Mouse (Mus musculus): ENCODE measurements around the gene Gm37596. TPM values are rescaled to one million over a fixed set of nuclear protein-coding genes. Genes with fewer than 3 reads are reported as not detected.
"Not testable (repeated sequence)": the region's sequence is repeated elsewhere in the genome, so short reads cannot be mapped to it uniquely, and the experiment has no call there.

The Gm37596 gene
- not detected for total RNA-seq (2021)

GRCm38 (mm10) chr3:93692970-93693369 is at the start of gene Gm37596:
Gene Gm37596, minus strand, starts transcription at chr3:93693070.
- intact Hi-C loops (cut with DNase I), result not testable (repeated sequence)

DNA sequence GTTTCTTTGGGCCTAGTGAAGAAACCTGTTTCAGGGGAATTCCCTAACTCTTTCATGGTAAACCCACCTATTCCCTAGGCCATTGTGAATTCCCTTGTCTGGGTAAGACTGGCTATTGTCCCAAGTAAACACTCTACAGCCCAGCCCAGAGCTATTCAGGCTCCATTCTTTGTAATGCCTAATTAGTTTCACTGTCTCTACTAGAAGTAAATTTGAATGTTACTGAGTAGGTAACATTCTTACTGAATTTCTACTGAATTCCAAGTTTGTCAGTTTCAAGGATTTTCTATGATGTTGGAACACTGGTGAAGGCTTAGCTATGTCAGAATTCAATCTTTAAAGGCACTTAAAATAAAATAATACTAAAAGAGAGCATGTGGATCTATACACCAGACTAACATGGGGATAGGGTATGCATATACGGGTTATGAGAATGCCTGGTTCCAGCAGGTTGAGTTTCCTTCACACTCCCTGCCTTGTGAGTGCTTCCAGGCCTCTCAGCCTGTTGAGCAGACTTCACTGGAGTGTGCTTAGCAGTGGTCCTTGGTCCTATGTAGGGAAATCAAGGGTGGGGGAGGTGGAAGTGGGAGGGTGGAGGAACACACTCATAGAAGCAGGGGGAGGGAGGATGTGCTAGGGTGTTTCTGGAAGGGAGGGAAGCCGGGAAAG is 16.2 kb upstream of the Gm37596 start:
- DNase-seq; intact Hi-C loops (cut with DNase I): not testable (repeated sequence)

More at GRCm38 (mm10) chr3:93692970-93693369, at the start of gene Gm37596:
- DNase-seq, result not testable (repeated sequence)

DNA sequence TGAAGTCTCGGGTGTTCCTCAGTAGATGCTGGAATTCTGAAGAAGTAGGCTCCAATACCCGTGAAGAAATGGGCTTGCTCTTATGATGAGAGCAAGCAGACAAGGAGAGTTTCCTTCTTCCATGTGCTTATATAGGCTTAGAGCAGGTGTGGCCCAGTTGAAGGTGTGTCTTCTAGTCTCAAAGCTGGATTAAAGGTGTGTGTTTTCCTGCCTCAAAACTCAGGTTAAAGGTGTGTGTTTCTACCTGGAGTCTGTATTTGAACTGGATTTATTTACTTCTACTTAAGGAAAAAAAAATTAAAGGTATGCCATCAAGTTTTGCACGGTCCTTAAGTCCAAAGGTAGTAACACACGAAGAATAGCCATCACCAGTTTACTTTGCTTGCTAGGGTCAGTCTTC is 16.7 kb downstream of the Gm37596 start, which contains the start of gene Tdpoz1:
TSS of gene Tdpoz1 (minus strand) at position 101 of the 400 bp plus-strand sequence.
- DNase-seq; intact Hi-C loops (cut with DNase I): not testable (repeated sequence)

DNA sequence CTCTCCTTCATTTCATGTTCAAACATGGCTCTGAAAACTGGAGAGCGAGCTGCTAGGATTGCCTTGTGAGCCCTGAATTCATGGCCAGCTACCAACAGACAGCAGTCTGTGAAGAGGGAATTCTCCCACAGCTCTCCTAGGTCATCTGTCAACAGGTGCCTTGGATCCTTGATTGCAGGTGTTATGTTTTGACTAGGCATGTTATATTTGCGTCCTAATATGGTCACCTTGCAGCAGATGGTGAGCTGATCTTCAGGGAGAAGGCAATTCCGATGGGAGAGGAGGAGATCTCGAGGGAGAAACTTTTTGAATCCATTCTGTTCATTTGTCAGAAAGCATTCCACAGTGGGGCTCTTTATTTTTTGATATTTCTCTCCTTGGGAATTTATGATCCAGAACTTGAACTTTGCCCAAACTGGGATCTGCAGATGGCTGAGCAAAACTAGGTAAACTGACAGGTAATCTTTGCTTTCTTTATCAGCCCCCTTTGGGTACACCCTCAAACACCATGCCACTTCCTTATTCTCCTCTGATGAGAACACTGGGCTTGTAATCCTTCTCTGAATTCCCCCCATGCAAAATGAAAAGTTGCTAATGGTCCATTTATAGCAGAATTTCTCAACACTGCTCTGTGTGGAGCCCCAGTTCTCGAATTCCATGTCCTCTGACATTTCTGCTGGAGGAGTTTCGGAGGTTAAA is 21.9 kb downstream of the Gm37596 start:
- intact Hi-C loops (cut with DNase I); DNase-seq: not testable (repeated sequence)

DNA sequence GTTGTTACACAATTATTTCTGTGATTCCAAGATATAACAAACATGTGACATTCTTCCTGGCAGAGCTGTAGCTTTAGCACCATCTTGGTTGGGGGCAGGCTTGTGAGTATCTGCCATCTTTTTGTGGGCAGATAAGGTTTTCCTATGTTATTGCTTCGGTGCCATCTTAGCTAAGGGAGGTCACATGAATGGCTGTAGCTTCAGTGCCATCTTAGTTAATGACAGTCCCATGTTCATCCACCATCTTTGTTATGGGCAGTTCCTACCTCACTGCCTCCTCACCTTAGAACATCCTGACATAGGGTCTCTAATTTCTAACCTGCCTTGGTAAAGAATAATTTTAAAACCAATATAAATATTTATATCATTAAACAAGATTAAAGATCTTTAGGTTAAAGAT is 38.6 kb downstream of the Gm37596 start:
- intact Hi-C loops (cut with DNase I), result no loop called here
- DNase-seq, result no peak

DNA sequence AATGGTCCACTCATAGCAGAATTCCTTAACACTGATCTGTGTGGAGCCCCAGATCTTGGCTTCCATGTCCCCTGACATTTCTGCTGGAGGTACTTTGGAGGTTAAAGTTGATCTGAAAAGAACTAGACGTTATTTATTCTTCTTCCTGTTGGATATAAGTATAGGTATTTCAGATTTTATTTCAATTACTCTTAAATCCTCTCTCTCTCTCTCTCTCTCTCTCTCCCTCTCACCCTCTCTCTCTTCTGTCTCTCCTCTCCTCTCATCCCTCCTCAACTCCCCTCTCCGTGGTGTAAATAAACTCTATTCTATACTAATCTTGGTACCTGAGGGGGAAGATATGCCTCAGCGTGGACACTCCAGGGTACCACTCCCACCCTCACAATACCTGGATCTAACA is 40.3 kb downstream of the Gm37596 start, which contains the start of gene Tdpoz2:
TSS of gene Tdpoz2 (minus strand) at position 101 of the 400 bp plus-strand sequence.
- no peak for DNase-seq

More for the DNA sequence above, 40.3 kb downstream of the Gm37596 start, which contains the start of gene Tdpoz2:
- intact Hi-C loops (cut with DNase I), result no loop called here

Other genes with a start within 250 kb of the Gm37596 start
- gene Tchhl1, start 224.3 kb downstream of the Gm37596 start, total RNA-seq (2021), result not detected
- gene S100a11, start 172.6 kb downstream of the Gm37596 start, total RNA-seq (2021), result 100 to 1,000 TPM; 212 to 217 TPM
- 100 to 1,000 TPM; 143 to 197 TPM for gene S100a10, start 138.0 kb downstream of the Gm37596 start, total RNA-seq (2021)
- gene Tdpoz2, start 40.4 kb downstream of the Gm37596 start, total RNA-seq (2021), result not detected
- gene Tdpoz1, start 16.8 kb downstream of the Gm37596 start, total RNA-seq (2021), result not detected
- gene Gm5773, start 79.9 kb upstream of the Gm37596 start, total RNA-seq (2021), result not detected
- gene Tdpoz4, start 103.3 kb upstream of the Gm37596 start, total RNA-seq (2021), result not detected
- gene Tdpoz3, start 132.9 kb upstream of the Gm37596 start, total RNA-seq (2021), result not detected